Mouse (Mus musculus) heart, embryonic 10.5 days (tissue): Measurements from ENCODE around the gene Omg. TPM values are rescaled to one million over a fixed set of nuclear protein-coding genes. Genes with fewer than 3 reads are reported as not detected.

Experiments
- DNase-seq: peaks from one replicate; pipeline ENCODE4 v3.0.0-alpha.2; 2017; ENCODE audit warnings: low spot score
- H3K27ac ChIP-seq: fragments of 300-500 bp; sonication (generic); 2 replicates; pipeline ENCODE4 v1.5.1; 2016; ENCODE audit warnings: mild to moderate bottlenecking
- H3K27me3 ChIP-seq: fragments of 300-500 bp; sonication (generic); 2 replicates; pipeline ENCODE4 v1.6.1; 2016; ENCODE audit warnings: mild to moderate bottlenecking; ENCODE audit not compliant: poor library complexity, insufficient read depth, severe bottlenecking
- H3K36me3 ChIP-seq: fragments of 300-500 bp; sonication (generic); 2 replicates; pipeline ENCODE4 v1.6.1; 2016; ENCODE audit warnings: mild to moderate bottlenecking, moderate library complexity
- H3K4me1 ChIP-seq: fragments of 300-500 bp; sonication (generic); 2 replicates; pipeline ENCODE4 v1.6.1; 2016; ENCODE audit warnings: mild to moderate bottlenecking
- H3K4me3 ChIP-seq: fragments of 300-500 bp; sonication (generic); 2 replicates; pipeline ENCODE4 v1.5.1; 2016; ENCODE audit warnings: mild to moderate bottlenecking, moderate library complexity
- H3K9me3 ChIP-seq: fragments of 300-500 bp; sonication (generic); 2 replicates; pipeline ENCODE4 v1.6.1; 2016; ENCODE audit warnings: mild to moderate bottlenecking, moderate library complexity
- WGBS: fragments of 180-500 bp; shearing (Covaris S2); methylation state at CpG from one replicate; pipeline ENCODE4 v1.1.7; 2016; 5-methylcytosine and 5-hydroxymethylcytosine counted together
- polyA plus RNA-seq: library from polyadenylated mRNA; unstranded; fragments of >200 nt; fragmentation: Nextera tagmentation; extraction: Ambion mirVana; gene quantifications from 2 replicates; pipeline ENCODE4 v1.2.1, GENCODE M21; 2016

Gene Omg
- polyA plus RNA-seq, 1 experiment from 2014 or later = 0.16 TPM

GRCm38 (mm10) chr11:79527015-79527738 lies 23.3 kb upstream of the Omg start:
- WGBS = 69% methylated on average over 15 of the region's 15 CpGs
- Histone ChIP-seq H3K36me3 (peaks cover 12% of the 10 kb centered on the region; the same call in 1 of the 2 replicates), H3K27me3 (no peaks in the 10 kb centered on the region), H3K4me3 (no peak overlapping the region), H3K4me1 (peaks cover 7% of the 10 kb centered on the region), H3K9me3 (no peaks in the 10 kb centered on the region), H3K27ac (no peak overlapping the region)
- DNase-seq = no peak

- Histone ChIP-seq H3K36me3 (peaks cover 8% of the 10 kb centered on the region; the same call in 1 of the 2 replicates), H3K4me3 (no peak overlapping the region), H3K27ac (no peak overlapping the region), H3K9me3 (no peaks in the 10 kb centered on the region), H3K4me1 (peaks cover 7% of the 10 kb centered on the region), H3K27me3 (no peaks in the 10 kb centered on the region)
- 90% methylated on average over 3 of the region's 3 CpGs for WGBS
- no peak for DNase-seq
These were observed 22.7 kb upstream of the Omg start for GRCm38 (mm10) chr11:79526549-79526948.

- Histone ChIP-seq H3K27me3 (no peaks in the 10 kb centered on the region), H3K4me1 (peaks cover 7% of the 10 kb centered on the region), H3K27ac (no peak overlapping the region), H3K9me3 (no peaks in the 10 kb centered on the region), H3K36me3 (peaks cover 3% of the 10 kb centered on the region; the same call in 1 of the 2 replicates), H3K4me3 (no peak overlapping the region)
- 82% methylated on average over 1 of the region's 1 CpGs for WGBS
- no peak for DNase-seq
These were observed 20.4 kb upstream of the Omg start for GRCm38 (mm10) chr11:79524310-79524575.

GRCm38 (mm10) chr11:79523560-79524309 lies 19.9 kb upstream of the Omg start, which contains the start of gene Evi2b:
Gene Evi2b (minus strand): TSS chr11:79523762.
- Histone ChIP-seq H3K36me3 (peaks cover 3% of the 10 kb centered on the region; the same call in 1 of the 2 replicates), H3K4me3 (no peak within 1 kb of the TSS), H3K27me3 (no peaks in the 10 kb centered on the region), H3K4me1 (peaks cover 7% of the 10 kb centered on the region), H3K27ac (no peak within 1 kb of the TSS), H3K9me3 (no peaks in the 10 kb centered on the region)
- no peak for DNase-seq
- 74% methylated on average over 10 of the region's 10 CpGs for WGBS

GRCm38 (mm10) chr11:79522944-79523343 lies 19.1 kb upstream of the Omg start:
- Histone ChIP-seq H3K4me1 (peaks cover 7% of the 10 kb centered on the region), H3K27ac (no peak overlapping the region), H3K27me3 (no peaks in the 10 kb centered on the region), H3K9me3 (no peaks in the 10 kb centered on the region), H3K36me3 (peaks cover under 1% of the 10 kb centered on the region; the same call in 1 of the 2 replicates), H3K4me3 (no peak overlapping the region)
- WGBS = 93% methylated on average over 1 of the region's 1 CpGs
- DNase-seq = no peak

- Histone ChIP-seq H3K36me3 (no peaks in the 10 kb centered on the region), H3K4me1 (peaks cover 1% of the 10 kb centered on the region; the same call in 1 of the 2 replicates), H3K4me3 (no peak overlapping the region), H3K27ac (no peak overlapping the region), H3K27me3 (no peaks in the 10 kb centered on the region), H3K9me3 (no peaks in the 10 kb centered on the region)
- no peak for DNase-seq
These were observed 18.0 kb upstream of the Omg start for GRCm38 (mm10) chr11:79521930-79522329.

GRCm38 (mm10) chr11:79520772-79521171 lies 16.9 kb upstream of the Omg start:
- H3K36me3 ChIP-seq = no peaks in the 10 kb centered on the region
- no peaks in the 10 kb centered on the region for H3K27me3 ChIP-seq
- H3K9me3 ChIP-seq = no peaks in the 10 kb centered on the region
- H3K4me3 ChIP-seq = no peak overlapping the region
- H3K27ac ChIP-seq = no peak overlapping the region
- DNase-seq = no peak
- H3K4me1 ChIP-seq = no peaks in the 10 kb centered on the region

GRCm38 (mm10) chr11:79519878-79520291 lies 16.0 kb upstream of the Omg start:
- Histone ChIP-seq H3K27me3 (no peaks in the 10 kb centered on the region), H3K36me3 (no peaks in the 10 kb centered on the region), H3K27ac (no peak overlapping the region), H3K4me3 (no peak overlapping the region), H3K4me1 (no peaks in the 10 kb centered on the region), H3K9me3 (no peaks in the 10 kb centered on the region)
- no peak for DNase-seq
- 87% methylated on average over 1 of the region's 1 CpGs for WGBS

- WGBS = 85% methylated on average over 6 of the region's 6 CpGs
- Histone ChIP-seq H3K4me3 (no peak overlapping the region), H3K27ac (no peak overlapping the region), H3K9me3 (no peaks in the 10 kb centered on the region), H3K36me3 (no peaks in the 10 kb centered on the region), H3K27me3 (no peaks in the 10 kb centered on the region), H3K4me1 (no peaks in the 10 kb centered on the region)
- DNase-seq = no peak
These were observed 15.4 kb upstream of the Omg start for GRCm38 (mm10) chr11:79519299-79519698.

- Histone ChIP-seq H3K27me3 (no peaks in the 10 kb centered on the region), H3K4me1 (no peaks in the 10 kb centered on the region), H3K27ac (no peak overlapping the region), H3K9me3 (no peaks in the 10 kb centered on the region), H3K4me3 (no peak overlapping the region), H3K36me3 (no peaks in the 10 kb centered on the region)
- WGBS = 94% methylated on average over 2 of the region's 2 CpGs
- DNase-seq = no peak
These were observed 11.9 kb upstream of the Omg start for GRCm38 (mm10) chr11:79515798-79516197.

- H3K9me3 ChIP-seq = no peaks in the 10 kb centered on the region
- no peak overlapping the region for H3K27ac ChIP-seq
- H3K27me3 ChIP-seq = no peaks in the 10 kb centered on the region
- no peak overlapping the region for H3K4me3 ChIP-seq
- DNase-seq = no peak
- no peaks in the 10 kb centered on the region for H3K36me3 ChIP-seq
- 79% methylated on average over 6 of the region's 6 CpGs for WGBS
- H3K4me1 ChIP-seq = no peaks in the 10 kb centered on the region
These were observed 11.4 kb upstream of the Omg start for GRCm38 (mm10) chr11:79515331-79515730.

- DNase-seq = no peak
- Histone ChIP-seq H3K4me3 (no peak overlapping the region), H3K36me3 (no peaks in the 10 kb centered on the region), H3K27ac (no peak overlapping the region), H3K4me1 (no peaks in the 10 kb centered on the region), H3K9me3 (no peaks in the 10 kb centered on the region), H3K27me3 (no peaks in the 10 kb centered on the region)
- WGBS = 88% methylated on average over 3 of the region's 3 CpGs
These were observed 8.1 kb upstream of the Omg start for GRCm38 (mm10) chr11:79511970-79512369.

- H3K27me3 ChIP-seq = no peaks in the 10 kb centered on the region
- H3K4me1 ChIP-seq = no peaks in the 10 kb centered on the region
- no peaks in the 10 kb centered on the region for H3K36me3 ChIP-seq
- no peak overlapping the region for H3K27ac ChIP-seq
- no peak overlapping the region for H3K4me3 ChIP-seq
- DNase-seq = no peak
- no peaks in the 10 kb centered on the region for H3K9me3 ChIP-seq
- WGBS = 91% methylated on average over 7 of the region's 7 CpGs
These were observed 622 bp upstream of the Omg start for GRCm38 (mm10) chr11:79504506-79504905.
